Mouse (Mus musculus): Measurements from ENCODE around the gene Tmem274. TPM values are rescaled to one million over a fixed set of nuclear protein-coding genes. Genes with fewer than 3 reads are reported as not detected.

Tmem274 gene
- polyA plus RNA-seq, 1 experiment from 2014 or later = not detected

GRCm38 (mm10) chr4:149485053-149485824 lies 8.1 kb downstream of the Tmem274 start, which contains the start of the genes Nmnat1 and Lzic:
TSS of gene Nmnat1 (minus strand) at chr4:149485202.
TSS of gene Lzic (plus strand) at chr4:149485229.
- H3K36me3 ChIP-seq = peaks cover 32% of the 10 kb centered on the region
- H3K27me3 ChIP-seq (replicated peaks) = no peaks in the 10 kb centered on the region
- H3K4me1 ChIP-seq = peaks cover 27% of the 10 kb centered on the region
- peak within 1 kb of the TSS; percentile 83 for H3K4me3 ChIP-seq (replicated peaks)
- peak within 1 kb of the TSS; percentile 73 for H3K9ac ChIP-seq (replicated peaks)
- under 1% methylated on average over 59 of the region's 60 CpGs for WGBS
- H3K27ac ChIP-seq (replicated peaks) = peak within 1 kb of the TSS; percentile 82
- ATAC-seq (ENCODE audit: low FRiP score) = peak; percentile 99
- peak within 1 kb of the TSS; percentile 86 for H3K4me2 ChIP-seq
- no peaks in the 10 kb centered on the region for H3K9me3 ChIP-seq (replicated peaks)

DNA sequence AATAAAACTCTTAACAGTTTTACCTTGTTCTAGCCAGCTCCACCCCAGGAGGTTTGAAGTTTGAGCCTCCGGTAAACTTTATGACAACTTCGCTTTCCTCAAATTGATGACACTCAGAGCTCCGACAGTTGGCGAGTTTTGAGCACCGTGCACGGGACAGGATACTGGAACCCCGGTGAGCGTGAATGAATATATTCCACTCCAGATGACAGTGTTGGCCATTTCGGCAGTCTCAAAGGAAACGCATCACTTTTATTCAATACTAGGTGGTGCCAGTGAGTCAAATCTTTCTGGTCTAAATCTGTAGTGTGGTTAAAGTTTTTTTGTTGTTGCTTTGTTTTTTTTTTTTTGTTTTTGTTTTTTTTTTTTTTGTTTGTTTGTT lies 8.6 kb downstream of the Tmem274 start:
- under 1% methylated on average over 10 of the region's 10 CpGs for WGBS
- peak overlapping the region; percentile 73 for H3K9ac ChIP-seq (replicated peaks)
- H3K27ac ChIP-seq (replicated peaks) = peak overlapping the region; percentile 82
- peaks cover 27% of the 10 kb centered on the region for H3K4me1 ChIP-seq
- peaks cover 34% of the 10 kb centered on the region for H3K36me3 ChIP-seq
- peak; percentile 19; the same call in 1 of the 2 replicates for ATAC-seq (ENCODE audit: low FRiP score)
- H3K4me3 ChIP-seq (replicated peaks) = peak overlapping the region; percentile 83
- peak overlapping the region; percentile 86 for H3K4me2 ChIP-seq
- no peaks in the 10 kb centered on the region for H3K9me3 ChIP-seq (replicated peaks)
- H3K27me3 ChIP-seq (replicated peaks) = no peaks in the 10 kb centered on the region

DNA sequence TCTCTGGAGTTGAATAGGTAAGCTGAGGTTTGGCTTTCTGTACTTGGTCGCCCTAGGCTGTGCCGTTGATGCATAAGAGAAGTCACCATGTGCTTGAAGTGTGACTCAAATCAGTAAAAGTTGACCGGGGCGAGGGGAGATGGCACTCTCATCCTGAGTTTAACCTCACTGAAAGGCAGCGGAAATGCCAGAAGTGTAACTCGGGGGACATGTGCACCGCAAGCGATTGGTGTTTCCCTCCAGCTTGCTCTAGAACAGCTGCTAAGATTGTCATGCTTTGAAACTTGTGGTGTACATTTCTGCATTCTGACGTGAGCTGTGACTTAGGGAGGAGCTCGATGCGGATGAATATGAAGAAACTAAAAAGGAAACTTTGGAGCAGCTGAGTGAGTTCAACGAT lies 10.6 kb downstream of the Tmem274 start:
- Histone ChIP-seq H3K36me3 (peaks cover 48% of the 10 kb centered on the region), H3K9me3 (replicated peaks) (no peaks in the 10 kb centered on the region), H3K9ac (replicated peaks) (no peak overlapping the region), H3K27ac (replicated peaks) (no peak overlapping the region), H3K4me3 (replicated peaks) (no peak overlapping the region), H3K27me3 (replicated peaks) (no peaks in the 10 kb centered on the region), H3K4me1 (peaks cover 27% of the 10 kb centered on the region), H3K4me2 (no peak overlapping the region)
- WGBS = 94% methylated on average over 12 of the region's 12 CpGs
- no peak for ATAC-seq (ENCODE audit: low FRiP score)

- H3K27ac ChIP-seq (replicated peaks) = no peak overlapping the region
- peaks cover 20% of the 10 kb centered on the region for H3K4me1 ChIP-seq
- no peak for ATAC-seq (ENCODE audit: low FRiP score)
- 96% methylated on average over 14 of the region's 14 CpGs for WGBS
- H3K27me3 ChIP-seq (replicated peaks) = no peaks in the 10 kb centered on the region
- peaks cover 65% of the 10 kb centered on the region for H3K36me3 ChIP-seq
- H3K9ac ChIP-seq (replicated peaks) = no peak overlapping the region
- no peaks in the 10 kb centered on the region for H3K9me3 ChIP-seq (replicated peaks)
- no peak overlapping the region for H3K4me2 ChIP-seq
- H3K4me3 ChIP-seq (replicated peaks) = no peak overlapping the region
Measured at GRCm38 (mm10) chr4:149489415-149490240, 12.4 kb downstream of the Tmem274 start.

- H3K36me3 ChIP-seq = peaks cover 76% of the 10 kb centered on the region
- WGBS = over 99% methylated on average over 3 of the region's 3 CpGs
- ATAC-seq (ENCODE audit: low FRiP score) = no peak
Measured at GRCm38 (mm10) chr4:149491151-149491550, 14.0 kb downstream of the Tmem274 start.

GRCm38 (mm10) chr4:149496612-149497011 lies 19.4 kb downstream of the Tmem274 start:
- Histone ChIP-seq H3K9ac (replicated peaks) (no peak overlapping the region), H3K4me2 (no peak overlapping the region), H3K4me1 (no peaks in the 10 kb centered on the region), H3K36me3 (peaks cover 72% of the 10 kb centered on the region), H3K27me3 (replicated peaks) (no peaks in the 10 kb centered on the region), H3K27ac (replicated peaks) (peak overlapping the region; percentile 67; the same call in 1 of the 2 replicates), H3K9me3 (replicated peaks) (no peaks in the 10 kb centered on the region), H3K4me3 (replicated peaks) (no peak overlapping the region)
- 10% methylated on average over 2 of the region's 2 CpGs for WGBS
- peak; percentile 35; the same call in 1 of the 2 replicates for ATAC-seq (ENCODE audit: low FRiP score)

More at GRCm38 (mm10) chr4:149491151-149491550, 14.0 kb downstream of the Tmem274 start:
- Histone ChIP-seq H3K9ac (replicated peaks) (no peak overlapping the region), H3K4me2 (no peak overlapping the region), H3K27me3 (replicated peaks) (no peaks in the 10 kb centered on the region), H3K4me1 (peaks cover 12% of the 10 kb centered on the region), H3K4me3 (replicated peaks) (no peak overlapping the region), H3K27ac (replicated peaks) (no peak overlapping the region), H3K9me3 (replicated peaks) (no peaks in the 10 kb centered on the region)

- H3K27me3 ChIP-seq (replicated peaks) = no peaks in the 10 kb centered on the region
- H3K4me2 ChIP-seq = no peak overlapping the region
Measured at GRCm38 (mm10) chr4:149498901-149499300, 21.7 kb downstream of the Tmem274 start.

DNA sequence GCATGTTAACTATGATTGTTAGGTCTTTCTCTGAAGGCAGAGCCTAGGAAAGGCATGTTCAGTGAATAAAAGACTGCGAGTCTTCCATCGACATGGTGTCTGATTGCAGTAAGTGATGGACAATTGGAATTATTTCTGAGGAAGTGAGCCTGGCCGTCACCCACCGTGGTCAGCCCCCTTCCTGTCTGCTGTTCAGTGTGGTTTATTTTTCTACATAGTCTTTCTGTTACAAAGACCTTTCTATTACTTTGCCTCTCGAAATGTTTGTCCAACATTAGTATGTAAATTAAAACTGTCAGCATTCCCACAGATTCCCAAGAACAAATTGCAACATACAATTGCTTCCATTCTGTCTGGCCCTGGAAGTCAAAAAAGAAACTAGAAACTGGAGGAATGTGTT lies 22.6 kb downstream of the Tmem274 start:
- no peak overlapping the region for H3K4me2 ChIP-seq
- H3K4me3 ChIP-seq (replicated peaks) = no peak overlapping the region
- H3K4me1 ChIP-seq = peaks cover 4% of the 10 kb centered on the region; the same call in 1 of the 2 replicates
- no peak overlapping the region for H3K27ac ChIP-seq (replicated peaks)
- H3K27me3 ChIP-seq (replicated peaks) = no peaks in the 10 kb centered on the region
- ATAC-seq (ENCODE audit: low FRiP score) = no peak
- 69% methylated on average over 5 of the region's 5 CpGs for WGBS
- no peak overlapping the region for H3K9ac ChIP-seq (replicated peaks)
- no peaks in the 10 kb centered on the region for H3K9me3 ChIP-seq (replicated peaks)
- peaks cover 54% of the 10 kb centered on the region for H3K36me3 ChIP-seq

More at GRCm38 (mm10) chr4:149498901-149499300, 21.7 kb downstream of the Tmem274 start:
- H3K4me1 ChIP-seq = no peaks in the 10 kb centered on the region
- no peak overlapping the region for H3K9ac ChIP-seq (replicated peaks)
- ATAC-seq (ENCODE audit: low FRiP score) = no peak
- no peaks in the 10 kb centered on the region for H3K9me3 ChIP-seq (replicated peaks)
- peaks cover 63% of the 10 kb centered on the region for H3K36me3 ChIP-seq
- no peak overlapping the region for H3K27ac ChIP-seq (replicated peaks)
- WGBS = 92% methylated on average over 8 of the region's 8 CpGs
- H3K4me3 ChIP-seq (replicated peaks) = no peak overlapping the region

DNA sequence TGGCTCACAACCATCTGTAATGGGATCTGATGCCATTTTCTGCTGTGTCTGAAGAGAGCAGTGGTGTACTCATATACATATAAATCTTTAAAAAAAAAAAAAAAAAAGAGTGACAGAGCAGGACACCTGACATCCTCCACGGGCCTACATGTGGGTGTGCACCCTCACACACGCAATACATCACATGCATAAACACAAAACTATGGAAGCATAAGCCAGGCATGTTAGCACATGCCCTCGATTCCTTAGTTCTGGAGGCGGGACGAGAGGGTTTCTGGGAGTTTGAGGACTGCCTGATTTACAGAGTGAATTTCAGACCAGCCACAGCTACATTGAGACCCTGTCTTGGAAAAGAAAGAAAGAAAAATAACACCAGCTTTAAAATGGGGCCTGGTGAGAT lies 27.2 kb downstream of the Tmem274 start:
- no peaks in the 10 kb centered on the region for H3K9me3 ChIP-seq (replicated peaks)
- H3K36me3 ChIP-seq = peaks cover 25% of the 10 kb centered on the region
- H3K4me1 ChIP-seq = peaks cover 8% of the 10 kb centered on the region; the same call in 1 of the 2 replicates
- no peak overlapping the region for H3K9ac ChIP-seq (replicated peaks)
- H3K4me2 ChIP-seq = no peak overlapping the region
- no peak overlapping the region for H3K4me3 ChIP-seq (replicated peaks)
- 66% methylated on average over 5 of the region's 5 CpGs for WGBS
- H3K27me3 ChIP-seq (replicated peaks) = no peaks in the 10 kb centered on the region
- ATAC-seq (ENCODE audit: low FRiP score) = no peak
- peak overlapping the region; percentile 28; the same call in 1 of the 2 replicates for H3K27ac ChIP-seq (replicated peaks)

DNA sequence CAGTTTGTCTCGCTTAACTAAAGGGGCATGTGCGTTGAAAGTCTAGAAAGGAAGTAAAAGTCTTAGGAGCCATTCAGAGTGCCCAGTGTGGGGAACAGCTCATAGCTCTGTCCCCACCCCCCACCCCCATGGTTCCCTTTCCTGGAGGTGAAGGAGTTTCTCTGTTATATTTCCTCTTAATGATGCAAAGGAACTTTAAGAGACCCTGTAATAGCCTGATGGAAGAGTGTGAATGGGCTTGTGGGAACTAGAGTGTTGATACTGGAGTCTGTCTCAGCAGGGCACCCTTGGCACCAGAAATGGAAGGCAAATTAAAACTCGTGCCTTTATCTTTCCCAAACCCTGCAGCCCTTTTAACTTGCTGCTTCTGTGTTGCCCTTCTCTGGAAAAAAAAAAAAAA lies 27.7 kb downstream of the Tmem274 start:
- Histone ChIP-seq H3K9me3 (replicated peaks) (no peaks in the 10 kb centered on the region), H3K36me3 (peaks cover 20% of the 10 kb centered on the region), H3K4me3 (replicated peaks) (no peak overlapping the region), H3K4me2 (no peak overlapping the region), H3K27me3 (replicated peaks) (no peaks in the 10 kb centered on the region), H3K4me1 (peaks cover 8% of the 10 kb centered on the region; the same call in 1 of the 2 replicates), H3K9ac (replicated peaks) (no peak overlapping the region), H3K27ac (replicated peaks) (peak overlapping the region; percentile 28; the same call in 1 of the 2 replicates)
- ATAC-seq (ENCODE audit: low FRiP score) = no peak
- WGBS = 19% methylated on average over 3 of the region's 3 CpGs

DNA sequence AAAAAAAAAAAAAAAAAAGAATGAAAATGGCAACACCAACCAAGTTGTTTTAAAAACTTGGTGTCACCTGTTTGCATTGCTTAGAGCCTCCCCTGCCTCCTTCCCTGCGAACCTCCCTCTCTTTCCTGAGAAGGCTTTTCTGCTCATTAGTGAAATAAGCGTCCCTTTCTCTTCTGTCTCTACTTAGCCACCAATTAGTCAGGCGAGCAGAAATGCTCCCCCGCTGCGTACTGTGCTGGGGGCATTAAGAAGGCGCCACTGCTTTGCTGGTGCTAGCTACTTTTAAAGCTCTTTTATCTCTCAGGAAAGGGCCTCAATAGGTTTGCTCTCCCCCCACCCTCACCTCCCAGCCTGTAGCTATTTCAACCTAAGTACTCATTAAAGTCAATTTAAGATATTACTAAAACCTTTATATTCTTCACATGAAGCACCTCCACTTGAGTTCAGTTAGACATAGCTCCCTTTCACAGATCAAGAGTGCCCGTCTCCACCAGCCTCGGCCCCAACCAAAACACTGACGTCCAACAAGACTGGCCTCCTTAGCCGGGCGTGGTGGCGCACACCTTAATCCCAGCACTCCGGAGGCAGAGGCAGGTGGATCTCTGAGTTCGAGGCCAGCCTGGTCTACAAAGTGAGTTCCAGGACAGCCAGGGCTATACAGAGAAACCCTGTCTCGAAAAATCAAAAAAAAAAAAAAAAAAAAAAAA lies 28.2 kb downstream of the Tmem274 start:
- peaks cover 8% of the 10 kb centered on the region; the same call in 1 of the 2 replicates for H3K4me1 ChIP-seq
- no peak overlapping the region for H3K9ac ChIP-seq (replicated peaks)
- H3K27me3 ChIP-seq (replicated peaks) = no peaks in the 10 kb centered on the region
- no peak for ATAC-seq (ENCODE audit: low FRiP score)
- H3K36me3 ChIP-seq = peaks cover 15% of the 10 kb centered on the region
- no peaks in the 10 kb centered on the region for H3K9me3 ChIP-seq (replicated peaks)
- no peak overlapping the region for H3K27ac ChIP-seq (replicated peaks)
- no peak overlapping the region for H3K4me2 ChIP-seq
- 58% methylated on average over 15 of the region's 15 CpGs for WGBS
- H3K4me3 ChIP-seq (replicated peaks) = no peak overlapping the region
